Mouse (Mus musculus) embryo, embryonic 10.5 days (tissue): ENCODE data around the gene Ankrd49.

Experiments used
- DNase-seq: peaks from one replicate; pipeline ENCODE4 v3.0.0-alpha.2; 2015; ENCODE audit warnings: low spot score

The Ankrd49 gene

DNA sequence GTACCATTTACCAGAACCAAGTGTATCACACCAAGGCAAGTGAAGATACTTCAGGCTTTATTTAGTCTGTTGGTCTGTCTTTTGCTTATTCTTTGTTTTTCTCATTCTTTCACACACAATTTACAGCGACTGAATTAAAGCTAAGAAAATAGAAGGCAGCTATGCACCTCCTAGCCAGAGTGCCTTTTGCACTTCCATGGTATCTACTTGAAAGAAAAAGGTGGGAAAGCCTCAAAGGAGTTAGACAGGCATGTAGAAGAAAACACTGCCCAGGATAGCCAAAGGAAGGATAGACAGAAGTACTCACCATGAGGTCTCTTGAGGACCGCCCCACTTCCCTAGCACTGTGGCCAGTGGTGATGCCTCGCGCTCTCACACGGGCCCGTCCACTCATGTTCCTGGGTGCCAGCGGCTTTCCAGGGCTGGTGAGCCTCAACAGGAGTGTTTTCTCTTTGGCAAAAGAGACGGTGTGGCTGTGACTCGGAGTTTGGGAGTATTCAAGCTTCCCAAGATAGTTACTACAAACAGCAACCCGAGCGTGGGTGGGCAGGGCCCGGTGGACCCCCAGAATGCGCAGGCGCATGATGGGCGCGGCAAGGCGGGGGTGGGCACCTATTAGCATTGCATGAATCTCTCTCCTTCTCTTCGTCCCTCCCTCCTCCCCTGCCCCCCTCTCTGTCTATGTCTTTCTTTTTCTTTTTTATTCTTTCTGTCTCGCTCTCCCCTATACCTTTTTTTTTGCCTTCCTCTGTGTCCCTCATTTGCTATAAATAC is 44.3 kb downstream of the Ankrd49 start, which contains the start of gene Piwil4:
Piwil4 (minus strand) TSS at position 583 of the 774 bp plus-strand sequence.
- DNase-seq, result no peak

DNA sequence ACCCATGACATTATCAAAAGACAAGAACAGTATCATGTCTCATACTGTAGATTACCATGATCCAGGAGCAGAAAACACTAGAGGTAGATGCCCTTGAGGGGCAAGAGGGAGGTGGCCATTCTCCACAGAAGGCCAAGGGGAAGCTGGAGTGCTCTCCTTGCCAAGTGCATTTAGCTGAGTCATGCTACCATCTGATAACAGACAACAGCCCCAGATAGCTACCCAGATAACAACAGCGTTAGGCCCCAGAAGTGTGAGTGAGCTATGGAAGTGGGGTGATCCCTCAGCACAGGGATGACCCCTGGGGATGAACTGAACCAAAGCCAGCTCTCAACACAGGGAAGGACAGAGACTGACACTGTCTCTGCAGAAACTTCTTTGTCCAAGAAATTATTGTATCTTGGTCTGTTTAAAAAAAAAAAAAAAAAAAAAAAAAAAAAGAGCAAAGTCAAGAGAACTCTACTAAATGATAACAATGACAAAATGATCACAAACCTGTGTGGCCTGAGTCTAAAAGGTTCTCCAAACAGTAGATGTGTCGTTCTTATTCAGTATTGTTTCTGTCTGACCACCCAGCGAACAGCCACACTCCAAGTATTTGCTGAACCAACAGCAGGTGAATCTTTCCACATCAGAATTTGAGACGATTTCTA is 45.0 kb downstream of the Ankrd49 start:
- no peak for DNase-seq

DNA sequence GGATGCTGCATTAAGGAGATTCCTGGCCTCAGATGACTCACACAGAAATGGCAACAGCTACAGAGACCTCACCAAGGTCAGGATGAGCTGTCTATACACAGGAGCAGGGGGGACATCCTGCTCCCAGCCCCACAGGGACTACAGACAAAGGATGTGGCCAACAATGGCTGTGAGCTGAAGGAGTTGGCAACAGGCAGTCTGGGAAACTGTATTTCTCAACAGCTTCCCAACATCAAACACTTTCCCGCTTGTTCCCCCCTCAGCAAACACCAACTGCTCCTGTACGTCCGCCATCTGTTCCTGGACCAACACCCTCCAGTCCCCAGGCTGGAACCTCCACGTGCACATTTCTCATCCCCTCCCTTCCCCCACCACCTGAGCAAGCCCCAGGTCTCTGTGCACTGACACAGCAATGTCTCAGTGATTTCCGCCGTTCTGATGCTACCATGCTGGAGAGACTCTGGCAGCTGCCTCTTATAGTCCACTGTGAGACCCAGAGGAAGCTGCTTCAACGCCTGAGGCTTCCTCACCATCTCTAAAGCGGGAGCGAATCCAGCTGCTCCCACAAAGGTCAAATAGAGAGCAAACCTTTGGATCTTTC is 53.6 kb downstream of the Ankrd49 start:
- DNase-seq, result peak; percentile 66
